Mouse (Mus musculus): ENCODE data around the gene Ptk7.

Ptk7 gene

GRCm38 (mm10) chr17:46628791-46629684, at the start of gene Ptk7:
Gene Ptk7, minus strand, starts transcription at chr17:46629504.
- peak; percentile 91 to 92 for DNase-seq (ENCODE audit: low spot score in 2 of 2)

DNA sequence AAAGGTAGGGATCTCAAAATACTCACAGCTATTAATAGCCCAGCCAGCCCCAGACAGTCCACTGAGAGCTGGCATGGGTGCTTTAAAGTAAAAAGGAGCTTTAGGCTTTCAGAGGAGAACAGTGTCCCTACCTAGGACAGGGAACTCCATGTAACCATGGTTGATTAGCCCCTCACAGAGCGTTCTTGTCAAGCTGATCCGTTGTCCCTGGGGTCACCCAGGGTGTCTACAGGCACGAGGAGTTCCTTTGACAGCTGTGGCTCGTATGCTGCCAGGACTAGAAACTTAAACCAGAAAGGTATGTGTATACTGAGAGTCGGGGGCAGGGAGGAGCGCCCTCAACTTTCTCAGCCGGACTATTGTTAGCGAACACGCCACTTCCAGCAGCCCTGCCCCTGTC, 49.6 kb upstream of the Ptk7 start:
- DNase-seq (ENCODE audit: low spot score in 2 of 2): no peak

DNA sequence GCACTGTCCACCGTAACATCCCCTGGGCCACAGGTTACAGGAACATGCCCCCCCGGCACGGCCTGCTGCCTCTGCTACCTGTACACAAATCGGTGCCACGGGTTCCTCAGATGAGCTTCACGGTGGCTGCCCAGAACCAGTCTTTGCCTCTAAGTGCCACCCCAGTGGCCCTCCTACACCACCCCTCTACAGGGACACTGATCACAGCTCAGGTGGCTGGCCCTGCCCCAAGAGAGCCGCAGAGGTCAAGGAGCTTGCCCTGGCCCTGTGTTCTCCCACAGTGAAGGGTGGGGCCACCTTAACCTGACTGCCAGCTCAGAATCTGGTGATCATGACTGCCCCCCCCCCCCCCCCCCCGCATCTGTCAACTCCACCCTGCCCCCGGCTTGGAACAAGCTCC, 49.1 kb upstream of the Ptk7 start, which contains the start of gene Mea1:
Gene Mea1 (plus strand): TSS at position 378 of the 400 bp plus-strand sequence.
- no peak for DNase-seq (ENCODE audit: low spot score in 2 of 2)

DNA sequence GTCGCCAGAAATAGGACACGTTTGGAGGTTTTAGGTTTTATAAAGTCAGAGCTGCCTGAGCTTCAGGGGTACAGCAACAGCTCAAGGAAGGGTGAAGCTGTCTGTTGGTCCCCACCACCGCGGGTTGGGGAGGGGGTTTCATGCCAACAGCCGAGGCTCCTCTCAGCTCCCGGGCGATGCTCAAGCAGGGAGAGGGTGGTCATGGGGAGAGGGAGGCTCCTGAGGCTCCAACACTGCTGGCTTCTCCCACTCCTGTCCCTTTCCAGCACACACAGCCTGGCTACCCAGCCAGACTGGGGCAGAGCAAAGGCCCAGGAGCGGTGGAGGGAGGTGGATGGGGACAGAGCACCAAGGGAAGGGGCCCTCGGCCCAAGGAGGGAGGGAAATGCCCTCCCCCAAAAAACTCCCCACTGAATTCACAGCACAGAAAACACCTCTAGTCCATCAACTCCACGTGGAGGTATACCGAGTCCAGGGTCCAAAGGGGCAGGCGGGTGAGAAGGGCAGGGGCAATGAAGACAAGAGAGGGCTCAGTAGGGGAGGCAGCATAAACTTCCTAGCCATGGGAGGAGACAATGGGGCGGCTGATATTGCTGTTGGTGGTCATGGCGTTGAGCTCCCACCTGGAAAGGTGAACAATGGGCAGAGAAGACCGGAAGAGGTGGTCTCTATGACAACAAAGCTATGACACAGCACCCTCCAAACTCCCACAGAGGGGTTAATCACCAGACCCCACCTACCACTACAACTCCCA, 45.4 kb upstream of the Ptk7 start:
- no peak for DNase-seq (ENCODE audit: low spot score in 2 of 2)

DNA sequence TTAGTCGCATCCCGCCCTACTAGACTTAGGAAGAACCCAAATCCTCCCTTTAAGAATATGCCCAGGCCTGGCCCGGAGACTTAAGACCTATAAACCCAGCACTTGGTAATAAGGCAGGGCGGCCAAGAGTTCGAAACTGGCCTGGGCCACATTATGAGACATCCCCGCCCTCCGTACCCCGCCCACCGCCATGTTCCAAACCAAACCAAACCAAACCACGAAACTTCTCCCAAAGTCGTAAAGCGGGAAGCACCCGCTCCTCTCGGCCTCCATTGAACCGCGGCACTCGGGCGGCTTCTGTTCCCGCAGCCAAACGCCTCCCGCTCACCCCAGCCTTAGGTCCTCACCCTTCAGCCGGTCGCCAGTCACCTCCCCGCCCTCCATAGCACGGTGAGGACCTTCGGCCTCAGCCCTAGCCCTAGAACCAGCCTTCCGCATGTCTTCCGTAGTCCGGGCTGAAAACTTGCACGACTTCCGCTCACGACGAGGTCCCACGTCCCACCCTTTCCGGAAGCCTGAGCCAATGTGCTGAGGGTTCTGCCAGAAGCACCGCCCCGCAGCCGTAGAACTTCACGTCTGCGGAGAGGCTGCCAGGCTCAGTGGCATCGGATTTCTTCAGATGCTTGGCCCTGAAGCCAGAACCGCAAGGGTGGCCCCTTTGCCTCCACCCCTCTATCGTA, 44.7 kb upstream of the Ptk7 start, which contains the start of gene Rrp36:
Gene Rrp36 (minus strand): TSS at position 503 of the 680 bp plus-strand sequence.
- DNase-seq (ENCODE audit: low spot score in 2 of 2): peak; percentile 94 to 95

- DNase-seq (ENCODE audit: low spot score in 2 of 2): no peak
Observed at GRCm38 (mm10) chr17:46669911-46670310, 40.6 kb upstream of the Ptk7 start.

DNA sequence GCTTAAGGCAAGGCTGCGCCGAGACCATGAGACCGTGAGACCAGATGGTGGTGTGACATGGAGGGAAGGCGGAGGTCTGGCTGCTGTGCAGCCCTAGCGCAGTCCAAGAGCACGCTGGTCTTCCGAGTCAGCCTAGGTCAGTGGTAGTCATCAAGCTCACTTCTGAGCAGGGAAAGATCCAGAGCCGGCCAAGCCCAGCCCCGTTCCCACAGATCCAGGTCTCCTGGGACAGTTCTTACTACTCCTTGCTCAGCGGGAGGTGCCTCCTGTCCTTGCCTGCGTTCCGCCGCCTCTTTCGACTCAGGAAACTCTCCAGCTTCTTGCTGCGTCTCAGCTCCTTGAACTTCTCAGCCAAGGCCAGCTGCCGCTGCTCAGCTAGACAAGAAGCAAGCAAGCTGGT, 38.4 kb upstream of the Ptk7 start:
- no peak for DNase-seq (ENCODE audit: low spot score in 2 of 2)

DNA sequence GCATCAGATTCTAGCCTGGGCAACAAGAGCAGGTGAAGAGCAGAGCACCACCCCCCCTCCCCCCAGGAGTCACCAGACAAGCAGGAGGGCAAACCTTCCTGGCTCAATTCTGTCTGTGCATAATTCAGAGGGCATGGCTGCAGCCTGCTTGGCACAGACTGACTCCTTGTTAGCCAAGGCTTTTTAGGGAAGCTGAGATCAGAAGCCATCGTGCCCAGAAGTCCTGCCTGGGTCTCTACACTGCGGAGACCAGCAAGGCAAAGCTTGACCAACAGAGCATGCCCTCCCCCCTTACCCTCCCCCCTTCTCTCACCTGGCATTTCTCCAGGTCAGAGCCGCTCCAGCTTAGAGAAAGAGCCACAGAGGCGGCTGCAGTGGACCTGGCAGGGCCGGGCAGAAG, 33.4 kb upstream of the Ptk7 start:
- DNase-seq (ENCODE audit: low spot score in 2 of 2): no peak

- DNase-seq (ENCODE audit: low spot score in 2 of 2): no peak
Observed at GRCm38 (mm10) chr17:46661981-46662380, 32.7 kb upstream of the Ptk7 start.

- DNase-seq (ENCODE audit: low spot score in 2 of 2): no peak
Observed at GRCm38 (mm10) chr17:46661351-46661750, 32.0 kb upstream of the Ptk7 start.

GRCm38 (mm10) chr17:46656054-46656453, 26.8 kb upstream of the Ptk7 start:
- no peak for DNase-seq (ENCODE audit: low spot score in 2 of 2)

- DNase-seq (ENCODE audit: low spot score in 2 of 2): no peak
Observed at GRCm38 (mm10) chr17:46651755-46652547, 22.6 kb upstream of the Ptk7 start.

GRCm38 (mm10) chr17:46651292-46651691, 22.0 kb upstream of the Ptk7 start:
- DNase-seq (ENCODE audit: low spot score in 2 of 2): no peak

DNA sequence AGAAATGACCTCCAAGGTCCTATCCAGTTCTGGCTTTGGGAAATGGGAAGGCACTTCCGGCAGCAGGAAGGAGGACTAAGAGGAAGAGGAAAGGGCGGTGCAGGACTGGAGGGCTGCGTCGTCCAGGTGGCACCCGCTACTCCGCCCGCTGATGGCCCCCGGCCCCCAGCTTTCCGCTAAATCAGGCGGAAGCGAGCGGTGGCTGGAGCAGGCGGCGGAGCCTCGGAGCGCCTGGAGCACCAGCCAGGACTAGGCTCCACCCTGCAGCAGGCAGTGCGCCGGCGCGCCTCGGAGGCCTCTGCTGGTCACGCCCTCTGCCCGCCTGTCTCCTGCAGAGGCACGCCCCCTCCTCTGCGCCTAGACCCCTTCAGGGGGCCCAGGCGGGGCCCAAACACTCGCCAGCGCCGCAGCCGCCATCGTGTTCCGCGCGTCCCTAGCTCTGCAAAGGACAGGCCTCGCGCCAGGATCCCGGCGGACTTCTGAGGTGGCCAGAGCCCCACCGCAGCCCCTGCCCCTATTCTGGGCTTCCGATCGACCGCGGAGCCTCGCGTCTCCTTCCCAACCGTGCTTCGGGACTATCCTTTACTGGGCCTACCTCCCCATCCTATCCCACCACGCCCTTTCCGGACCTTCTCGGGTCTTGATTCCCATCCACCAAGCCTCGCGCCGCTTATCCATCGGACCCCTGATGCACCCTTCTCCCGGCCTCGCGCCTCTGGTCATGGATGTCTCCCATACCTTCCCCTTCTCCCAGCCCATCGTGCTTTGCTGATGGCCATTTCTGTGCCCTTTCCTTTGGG, 21.1 kb upstream of the Ptk7 start, which contains the start of gene Cul7:
Gene Cul7 (plus strand): TSS at position 106 of the 800 bp plus-strand sequence.
- DNase-seq (ENCODE audit: low spot score in 2 of 2): peak; percentile 96 to 97

- no peak for DNase-seq (ENCODE audit: low spot score in 2 of 2)
Observed at GRCm38 (mm10) chr17:46649811-46650210, 20.5 kb upstream of the Ptk7 start.

- no peak for DNase-seq (ENCODE audit: low spot score in 2 of 2)
Observed at GRCm38 (mm10) chr17:46648436-46648835, 19.1 kb upstream of the Ptk7 start.

- DNase-seq (ENCODE audit: low spot score in 2 of 2): no peak
Observed at GRCm38 (mm10) chr17:46647279-46647678, 18.0 kb upstream of the Ptk7 start.

GRCm38 (mm10) chr17:46646322-46646662, 17.0 kb upstream of the Ptk7 start:
- no peak for DNase-seq (ENCODE audit: low spot score in 2 of 2)

GRCm38 (mm10) chr17:46645561-46646321, 16.4 kb upstream of the Ptk7 start, which contains the start of the genes Klc4 and Mrpl2:
Gene Klc4, minus strand, starts transcription at chr17:46646022.
Gene Mrpl2, plus strand, starts transcription at chr17:46646229.
- DNase-seq (ENCODE audit: low spot score in 2 of 2): peak; percentile 99
